Mouse (Mus musculus) urinary bladder, postnatal 36 days (tissue): ENCODE results near the gene Ulk4.
A peak's percentile ranks its signal among the peaks of the same experiment; 100 is the strongest.

Source experiments
- DNase-seq, 2 experiments: peaks; one replicate each; pipeline ENCODE4 v3.0.0; 2022; ENCODE audit warnings: low spot score in 2 of 2, mixed read lengths in 1 of 2

The Ulk4 gene

GRCm38 (mm10) chr9:121018524-121019315 is 258.3 kb downstream of the Ulk4 start:
- DNase-seq: no peak

DNA sequence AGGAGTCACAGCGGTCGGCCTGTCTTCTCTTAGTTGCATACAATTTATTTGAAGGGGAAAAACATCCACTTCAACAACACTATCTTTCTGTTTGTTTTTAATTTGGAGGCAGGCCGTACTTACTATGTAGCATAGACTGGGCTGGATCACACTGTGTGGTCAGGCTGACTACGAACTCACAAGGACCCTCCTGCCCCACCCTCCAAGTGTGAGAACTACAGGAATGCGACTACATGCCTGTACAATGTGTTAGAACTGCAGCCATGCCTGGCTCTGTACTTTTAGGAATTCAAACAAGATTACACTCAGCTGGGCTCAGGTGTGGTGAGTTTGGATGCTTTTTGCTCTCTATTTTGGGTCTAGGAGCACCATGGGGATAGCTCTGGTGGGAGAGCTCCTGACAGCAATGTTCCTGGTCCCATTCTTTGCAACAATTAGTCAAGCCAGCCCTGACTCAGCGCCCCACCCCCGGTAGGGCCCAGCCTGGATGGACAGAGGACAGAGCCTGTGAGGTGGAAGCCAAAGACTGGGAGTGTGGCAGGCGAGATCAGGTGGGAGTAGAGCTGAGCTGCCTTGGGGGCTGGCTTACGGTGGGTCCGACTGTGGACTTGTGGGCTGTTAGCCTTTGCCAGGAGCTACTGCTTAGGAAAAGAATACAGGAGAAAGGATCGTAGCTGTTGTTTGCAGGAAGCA is 261.0 kb downstream of the Ulk4 start:
- DNase-seq: no peak

GRCm38 (mm10) chr9:121011540-121011939 is 265.5 kb downstream of the Ulk4 start:
- DNase-seq: no peak

GRCm38 (mm10) chr9:121010544-121010943 is 266.5 kb downstream of the Ulk4 start:
- DNase-seq: no peak

DNA sequence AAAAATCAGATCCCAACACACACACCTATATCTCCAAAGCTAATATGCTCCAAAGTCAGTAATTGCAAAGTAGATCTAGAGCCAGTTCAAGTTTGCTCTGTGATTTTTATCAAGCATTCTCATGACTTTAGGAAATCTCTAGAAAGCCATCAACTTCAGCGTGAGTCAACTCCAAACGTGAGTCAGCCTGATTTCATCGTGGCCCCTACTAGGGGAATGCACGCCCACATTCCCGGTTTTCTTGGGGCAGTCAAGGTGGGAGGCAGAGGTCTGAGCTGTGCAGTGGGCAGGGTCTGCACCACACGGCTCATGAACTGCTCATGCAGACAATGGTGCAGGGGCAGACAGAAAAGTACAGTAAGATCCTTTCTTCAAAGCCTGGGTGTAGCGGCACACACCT is 271.0 kb downstream of the Ulk4 start:
- peak in 1 of 2 experiments; percentile 12 for DNase-seq

GRCm38 (mm10) chr9:121001681-121002540 is 275.1 kb downstream of the Ulk4 start:
- no peak for DNase-seq

- no peak for DNase-seq
Measured at GRCm38 (mm10) chr9:121000641-121001320, 276.2 kb downstream of the Ulk4 start.

DNA sequence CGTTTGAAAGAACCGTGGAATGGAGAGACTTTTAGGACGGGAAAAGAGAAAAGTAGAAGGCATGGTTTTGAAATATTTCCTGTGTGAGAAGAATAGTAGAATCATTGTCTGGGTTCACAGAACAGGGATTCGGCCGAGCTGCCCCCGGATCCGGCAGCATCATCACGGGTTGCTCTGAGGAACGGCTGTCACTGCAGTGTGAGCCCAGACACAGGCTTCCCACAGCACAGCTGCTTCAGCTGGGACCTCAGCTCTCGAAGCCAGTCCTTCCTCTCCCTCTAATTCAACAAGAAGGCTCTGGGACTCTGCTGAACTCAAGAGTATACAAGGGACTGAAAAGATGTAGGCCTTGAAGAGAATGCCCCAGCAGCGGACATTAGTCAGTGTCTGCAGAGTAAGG is 278.3 kb downstream of the Ulk4 start:
- no peak for DNase-seq

GRCm38 (mm10) chr9:120994223-120995155 is 282.5 kb downstream of the Ulk4 start:
- DNase-seq: no peak

- no peak for DNase-seq
Measured at GRCm38 (mm10) chr9:120993004-120993403, 284.0 kb downstream of the Ulk4 start.

GRCm38 (mm10) chr9:120991801-120992200 is 285.2 kb downstream of the Ulk4 start:
- DNase-seq: no peak

- no peak for DNase-seq
Measured at GRCm38 (mm10) chr9:120989806-120990700, 286.9 kb downstream of the Ulk4 start.

DNA sequence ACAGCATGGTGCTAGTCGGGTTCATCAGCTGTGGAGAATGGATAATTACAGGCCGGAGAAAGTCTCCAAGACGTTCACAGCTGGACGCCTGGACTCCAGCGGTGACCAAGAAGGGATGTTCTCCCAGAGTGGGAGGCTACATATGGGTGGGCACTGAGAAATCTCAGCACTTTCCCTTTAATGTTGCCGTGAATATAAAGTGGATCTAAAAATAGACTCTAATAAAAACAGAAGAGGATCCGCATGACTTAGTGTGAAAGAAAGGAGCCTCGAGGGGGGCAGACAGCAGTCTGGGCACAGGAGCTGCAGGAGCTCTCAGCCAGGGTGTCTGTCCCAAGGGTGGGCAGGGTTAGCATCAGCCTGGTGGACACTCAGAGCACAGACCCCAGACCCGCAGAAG is 288.9 kb downstream of the Ulk4 start:
- no peak for DNase-seq

DNA sequence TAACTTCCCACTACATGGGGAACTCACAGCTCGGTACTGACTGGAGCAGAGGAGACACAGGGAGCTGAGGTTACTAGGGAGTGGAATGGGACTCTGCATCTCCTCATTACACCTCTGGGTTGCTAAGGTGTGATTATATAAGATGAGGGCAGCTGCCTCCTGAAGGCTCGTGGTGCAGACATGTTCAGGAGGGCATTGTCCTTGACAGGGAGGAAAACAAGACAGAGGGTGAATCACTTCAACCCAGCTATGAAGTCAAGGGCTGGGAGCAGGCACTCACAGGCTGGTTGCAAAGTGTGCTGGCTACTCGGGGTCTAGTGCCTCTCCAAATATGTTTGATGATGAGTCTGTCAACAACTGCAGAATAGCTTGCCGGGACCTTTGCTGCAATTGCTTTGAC is 290.0 kb downstream of the Ulk4 start:
- DNase-seq: no peak

GRCm38 (mm10) chr9:120986255-120986654 is 290.7 kb downstream of the Ulk4 start:
- DNase-seq: no peak

DNA sequence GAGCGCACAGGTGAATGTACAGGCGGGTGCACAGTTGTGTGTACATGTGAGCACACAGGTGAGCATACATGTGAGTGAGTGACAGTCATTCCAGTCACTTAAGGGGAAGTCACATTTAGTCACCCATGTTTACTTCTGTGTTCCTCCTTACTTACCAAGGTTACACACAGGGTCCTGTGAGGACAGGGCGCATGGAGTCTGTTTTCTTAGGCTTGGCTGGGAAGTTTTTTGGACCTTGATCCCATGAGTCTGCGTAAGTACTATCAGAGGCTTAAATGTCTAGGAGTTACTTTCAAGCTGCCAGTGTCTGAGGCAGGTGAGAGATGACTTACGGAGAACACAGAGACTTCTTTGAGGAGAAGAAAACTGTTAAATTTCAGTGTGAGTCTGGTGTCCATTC is 291.5 kb downstream of the Ulk4 start:
- DNase-seq: no peak

DNA sequence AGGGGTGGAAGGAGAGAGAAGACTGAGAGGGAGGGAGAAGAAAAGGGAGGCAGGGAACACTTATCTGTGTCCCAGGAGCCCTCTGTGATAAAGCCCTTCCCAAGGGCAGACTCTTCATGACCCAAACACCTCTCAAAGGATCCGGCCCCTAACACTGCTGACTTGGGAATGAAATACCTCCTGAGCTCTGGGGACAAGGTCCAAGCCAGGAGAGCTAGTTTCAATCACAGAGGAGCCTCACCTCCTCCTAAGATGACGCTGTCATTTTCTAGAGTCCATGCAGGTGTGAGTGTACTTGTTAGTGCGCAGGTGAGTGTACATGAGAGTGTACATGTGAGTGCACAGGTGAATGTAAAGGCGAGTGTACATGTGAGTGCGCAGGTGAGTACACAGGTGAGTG is 292.0 kb downstream of the Ulk4 start:
- no peak for DNase-seq

DNA sequence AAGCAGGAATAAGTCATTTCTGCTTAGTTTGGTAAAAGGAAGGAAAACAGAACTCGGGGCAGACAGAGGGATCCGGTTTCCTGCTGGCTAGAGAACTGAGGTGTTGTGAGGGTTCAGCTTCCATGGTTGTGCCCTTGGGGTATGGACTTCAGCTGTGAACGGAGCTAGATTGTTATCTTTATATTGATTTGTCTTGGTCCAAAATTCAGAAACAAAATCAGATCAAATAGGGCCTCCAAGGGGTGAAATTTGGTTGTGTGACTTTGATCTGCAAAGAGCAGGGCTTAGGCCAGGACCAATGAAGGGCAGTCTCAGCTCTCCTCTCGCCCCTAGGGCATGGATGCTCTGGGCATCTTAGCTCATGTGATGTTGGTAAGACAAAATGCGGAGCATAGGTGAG is 292.5 kb downstream of the Ulk4 start:
- no peak for DNase-seq

GRCm38 (mm10) chr9:120983849-120984248 is 293.1 kb downstream of the Ulk4 start:
- no peak for DNase-seq

DNA sequence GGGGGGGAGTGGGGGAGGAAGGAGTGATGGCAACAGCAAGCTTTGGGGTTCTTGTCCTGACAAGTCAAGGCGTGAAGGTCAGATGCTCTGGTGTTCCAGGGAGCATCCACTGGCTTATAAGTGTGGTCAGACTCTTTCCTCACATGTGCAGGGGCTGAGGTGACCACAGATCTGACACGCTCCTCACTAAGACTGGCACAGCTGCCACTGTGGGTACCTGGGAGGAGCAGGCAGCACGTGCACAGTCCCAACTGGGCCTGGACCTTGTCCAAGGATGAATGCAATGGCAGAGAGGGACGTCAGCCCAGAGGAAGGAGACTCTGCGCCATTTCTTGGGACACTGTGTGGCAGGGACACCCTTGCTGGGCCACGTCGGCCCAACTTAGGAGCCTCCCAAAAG is 295.2 kb downstream of the Ulk4 start:
- DNase-seq: no peak
